Comparison of ENCODE assay signal across 10 mouse cellular contexts in the genomic region with DNA sequence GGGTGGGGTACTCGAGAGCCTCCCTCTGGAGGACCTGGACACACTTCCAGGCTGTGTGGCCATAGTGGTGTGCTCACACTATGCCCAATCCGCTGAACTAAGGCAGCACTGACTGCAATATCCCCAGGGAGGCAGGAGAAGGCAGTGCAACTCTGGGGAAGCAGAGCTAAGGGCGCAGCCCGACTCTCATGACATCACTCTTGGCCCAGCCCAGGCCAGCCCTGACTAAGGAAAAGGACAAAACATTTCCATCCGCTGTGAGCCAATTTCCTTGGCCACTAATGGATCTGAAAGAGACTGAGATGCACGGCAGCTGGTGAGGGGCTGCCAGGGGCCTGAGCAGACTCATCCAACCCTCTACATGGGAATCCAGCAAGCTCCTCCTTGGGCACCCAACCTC. TPM values are rescaled to one million over a fixed set of nuclear protein-coding genes. Genes with fewer than 3 reads are reported as not detected.
A peak's percentile ranks its signal among the peaks of the same experiment; 100 is the strongest.
DNase-seq lines count a peak whose midpoint lies in the region; ATAC-seq and TF ChIP-seq lines count a peak whose summit lies in the region.
"Had no signal": no experiment of that assay in that cellular context is flagged by ENCODE, and none has a peak within 500 bp of the region (broad histone marks: within the 10 kb centered on the region; RNA-seq: fewer than 3 reads in every experiment).

No protein-coding gene starts in this region.

- peak; percentile 89 for TF ChIP-seq CTCF in lung, postnatal 0 days (IDR thresholded peaks at IDR 0.05)

- H3K27me3 ChIP-seq in lung, postnatal 0 days (replicated peaks; ENCODE audit: insufficient read depth, low read length): no peaks in the 10 kb centered on the region
- no peaks in the 10 kb centered on the region for H3K27me3 ChIP-seq in forebrain, embryonic 16.5 days (replicated peaks; ENCODE audit: control insufficient read depth, insufficient read depth, low read length)
- no peaks in the 10 kb centered on the region for H3K27me3 ChIP-seq in forebrain, embryonic 13.5 days
- H3K27me3 ChIP-seq: embryonic facial prominence, embryonic 13.5 days; limb, embryonic 13.5 days had no signal

- TF ChIP-seq EP300 in lung, postnatal 0 days (IDR thresholded peaks at IDR 0.05): peak; percentile 64; the same call in 1 of the 2 replicates

- peaks cover 23% of the 10 kb centered on the region; the same call in 1 of the 2 replicates for H3K36me3 ChIP-seq in lung, postnatal 0 days (ENCODE audit: insufficient read depth, low read length)
- peaks cover 9% of the 10 kb centered on the region for H3K36me3 ChIP-seq in forebrain, embryonic 16.5 days (ENCODE audit: control insufficient read depth, insufficient read depth)
- peaks cover 47% of the 10 kb centered on the region for H3K36me3 ChIP-seq in forebrain, embryonic 13.5 days (ENCODE audit: poor library complexity, severe bottlenecking)

- peak; percentile 95 for ATAC-seq in lung, postnatal 0 days
- ATAC-seq in forebrain, embryonic 16.5 days: no peak
- no peak for ATAC-seq in forebrain, embryonic 13.5 days
- ATAC-seq in granulocyte monocyte progenitor cell, adult 5-6 weeks (replicated peaks; ENCODE audit: poor library complexity, severe bottlenecking): no peak

- H3K4me1 ChIP-seq in brown adipose tissue, adult 24 weeks (ENCODE audit: control insufficient read depth, insufficient read depth, insufficient read length, low read length): peaks cover 45% of the 10 kb centered on the region
- no peaks in the 10 kb centered on the region for H3K4me1 ChIP-seq in lung, postnatal 0 days (ENCODE audit: insufficient read depth, low read depth, low read length)
- peaks cover 15% of the 10 kb centered on the region for H3K4me1 ChIP-seq in forebrain, embryonic 16.5 days (replicated peaks; ENCODE audit: control insufficient read depth, insufficient read depth, low read length)
- H3K4me1 ChIP-seq in forebrain, embryonic 13.5 days: peaks cover 6% of the 10 kb centered on the region; the same call in 1 of the 2 replicates
- H3K4me1 ChIP-seq: limb, embryonic 13.5 days had no signal

- H3K4me3 ChIP-seq in brown adipose tissue, adult 24 weeks (ENCODE audit: insufficient read depth, low read depth, low read length): no peak overlapping the region
- H3K4me3 ChIP-seq in lung, postnatal 0 days (ENCODE audit: low read depth, low read length): no peak overlapping the region
- no peak overlapping the region for H3K4me3 ChIP-seq in forebrain, embryonic 16.5 days (replicated peaks; ENCODE audit: low read length)
- no peak overlapping the region for H3K4me3 ChIP-seq in forebrain, embryonic 13.5 days
- H3K4me3 ChIP-seq: embryonic facial prominence, embryonic 13.5 days; limb, embryonic 13.5 days had no signal

- intact Hi-C loops in heart, postnatal 10 days (cut with DNase I): loop anchor here (2.0 to 5.0 kb wide), 2 partner anchors 89 to 135 kb away; no protein-coding TSS in a partner anchor

- peak; percentile 67 for DNase-seq in layer of hippocampus, adult 11-12 months (ENCODE audit: low spot score)
- no peak for DNase-seq in layer of hippocampus, adult 9-10 months (ENCODE audit: low spot score)
- DNase-seq in heart, postnatal 10 days: peak; percentile 89 to 91
- peak; percentile 95 for DNase-seq in lung, postnatal 0 days (ENCODE audit: low spot score)

- H3K4me2 ChIP-seq in lung, postnatal 0 days (replicated peaks; ENCODE audit: low read depth, low read length): no peak overlapping the region
- no peak overlapping the region for H3K4me2 ChIP-seq in forebrain, embryonic 16.5 days (ENCODE audit: low read length)
- H3K4me2 ChIP-seq in forebrain, embryonic 13.5 days: no peak overlapping the region
- H3K4me2 ChIP-seq: embryonic facial prominence, embryonic 13.5 days; limb, embryonic 13.5 days had no signal

- H3K9me3 ChIP-seq in lung, postnatal 0 days (ENCODE audit: low read length): no peaks in the 10 kb centered on the region
- no peaks in the 10 kb centered on the region for H3K9me3 ChIP-seq in forebrain, embryonic 16.5 days (ENCODE audit: control insufficient read depth, low read length)
- no peaks in the 10 kb centered on the region for H3K9me3 ChIP-seq in forebrain, embryonic 13.5 days (replicated peaks)
- H3K9me3 ChIP-seq: embryonic facial prominence, embryonic 13.5 days; limb, embryonic 13.5 days had no signal

- 51% methylated on average over 6 of the region's 6 CpGs for WGBS in lung, postnatal 0 days
- 83% methylated on average over 6 of the region's 6 CpGs for WGBS in forebrain, embryonic 16.5 days
- 86% methylated on average over 6 of the region's 6 CpGs for WGBS in forebrain, embryonic 13.5 days

- H3K27ac ChIP-seq in brown adipose tissue, adult 24 weeks (replicated peaks; ENCODE audit: low read depth, low read length): peak overlapping the region; percentile 90
- peak overlapping the region; percentile 81 for H3K27ac ChIP-seq in lung, postnatal 0 days (ENCODE audit: low read length)
- H3K27ac ChIP-seq in forebrain, embryonic 16.5 days (ENCODE audit: low read length): no peak overlapping the region
- H3K27ac ChIP-seq in forebrain, embryonic 13.5 days: no peak overlapping the region
- H3K27ac ChIP-seq: embryonic facial prominence, embryonic 13.5 days; limb, embryonic 13.5 days had no signal

- no peak overlapping the region for H3K9ac ChIP-seq in lung, postnatal 0 days (replicated peaks; ENCODE audit: low read depth)
- no peak overlapping the region for H3K9ac ChIP-seq in forebrain, embryonic 16.5 days (replicated peaks; ENCODE audit: low read depth, low read length)
- H3K9ac ChIP-seq in forebrain, embryonic 13.5 days: no peak overlapping the region; the same call in 1 of the 2 replicates
- H3K9ac ChIP-seq: embryonic facial prominence, embryonic 13.5 days; limb, embryonic 13.5 days had no signal

RNA-seq across cellular contexts. Expression of gene Tmem184b, which starts 25.7 kb away (rescaled TPM):
- polyA plus RNA-seq in brown adipose tissue, adult 24 weeks (2012; ENCODE audit: insufficient read depth, insufficient read length, missing spikeins): 60.3 and 71.0 TPM in 2 replicates
- 10 to 100 TPM; 59.2 to 67.8 TPM for total RNA-seq in heart, postnatal 10 days (2021)
- 55.3 and 56.7 TPM in 2 replicates for polyA plus RNA-seq in lung, postnatal 0 days (2015; fragmentation: Nextera tagmentation; extraction: Ambion mirVana)
- polyA plus RNA-seq in forebrain, embryonic 16.5 days (2015; fragmentation: Nextera tagmentation; extraction: Ambion mirVana): 43.4 and 44.0 TPM in 2 replicates
- polyA plus RNA-seq in forebrain, embryonic 13.5 days (2015; fragmentation: Nextera tagmentation; extraction: Ambion mirVana): 29.4 and 31.3 TPM in 2 replicates
- total RNA-seq in granulocyte monocyte progenitor cell, adult 5-6 weeks (2014; fragmentation: Nextera tagmentation): 19.7 and 30.2 TPM in 2 replicates
- total RNA-seq in granulocyte monocyte progenitor cell, adult 5-6 weeks (2017): 2.6 and 6.4 TPM in 2 replicates

RNA-seq across cellular contexts. Expression of gene Maff, which starts 31.3 kb away (rescaled TPM):
- polyA plus RNA-seq in brown adipose tissue, adult 24 weeks (2012; ENCODE audit: insufficient read depth, insufficient read length, missing spikeins): 9.8 and 11.4 TPM in 2 replicates
- 1 to 10 TPM; 4.8 to 6.0 TPM for total RNA-seq in heart, postnatal 10 days (2021)
- 10.6 and 10.8 TPM in 2 replicates for polyA plus RNA-seq in lung, postnatal 0 days (2015; fragmentation: Nextera tagmentation; extraction: Ambion mirVana)
- polyA plus RNA-seq in forebrain, embryonic 16.5 days (2015; fragmentation: Nextera tagmentation; extraction: Ambion mirVana): 0.97 and 1.1 TPM in 2 replicates
- polyA plus RNA-seq in forebrain, embryonic 13.5 days (2015; fragmentation: Nextera tagmentation; extraction: Ambion mirVana): 1.2 and 1.3 TPM in 2 replicates
- 0.41 TPM in 1 of 2 replicates, not detected in the other for total RNA-seq in granulocyte monocyte progenitor cell, adult 5-6 weeks (2014; fragmentation: Nextera tagmentation)
- total RNA-seq in granulocyte monocyte progenitor cell, adult 5-6 weeks (2017): 2.8 TPM in 2 replicates

RNA-seq across cellular contexts. Expression of gene Pla2g6, which starts 49.5 kb away (rescaled TPM):
- 11.6 and 13.4 TPM in 2 replicates for polyA plus RNA-seq in brown adipose tissue, adult 24 weeks (2012; ENCODE audit: insufficient read depth, insufficient read length, missing spikeins)
- 10 to 100 TPM in 1 of 2 experiments, 1 to 10 TPM in 1; 9.1 to 11.1 TPM for total RNA-seq in heart, postnatal 10 days (2021)
- 11.8 and 13.7 TPM in 2 replicates for polyA plus RNA-seq in lung, postnatal 0 days (2015; fragmentation: Nextera tagmentation; extraction: Ambion mirVana)
- polyA plus RNA-seq in forebrain, embryonic 16.5 days (2015; fragmentation: Nextera tagmentation; extraction: Ambion mirVana): 26.4 and 31.0 TPM in 2 replicates
- 24.9 and 29.6 TPM in 2 replicates for polyA plus RNA-seq in forebrain, embryonic 13.5 days (2015; fragmentation: Nextera tagmentation; extraction: Ambion mirVana)
- total RNA-seq in granulocyte monocyte progenitor cell, adult 5-6 weeks (2014; fragmentation: Nextera tagmentation): 15.3 and 20.4 TPM in 2 replicates
- 9.2 and 13.0 TPM in 2 replicates for total RNA-seq in granulocyte monocyte progenitor cell, adult 5-6 weeks (2017)

Comparison
In these comparisons a context has a peak if more than half of its experiments do, and no peak if none do; other contexts are left out.
1. H3K27ac ChIP-seq: peak in brown adipose tissue, adult 24 weeks (single experiment) and lung, postnatal 0 days (single experiment); none in forebrain, embryonic 16.5 days (single experiment) and forebrain, embryonic 13.5 days (single experiment).